Mouse (Mus musculus): ENCODE measurements around the gene Ccdc191. TPM values are rescaled to one million over a fixed set of nuclear protein-coding genes. Genes with fewer than 3 reads are reported as not detected.

Ccdc191 gene
- total and polyA plus RNA-seq, 3 experiments: 5.1 to 7.0 TPM; not detected in 1

- Histone ChIP-seq H3K27me3 (ENCODE audit: control insufficient read depth in 1 of 2, insufficient read depth in 2 of 2, low read length in 2 of 2) (no peaks in the 10 kb centered on the region), H3K4me1 (ENCODE audit: control insufficient read depth in 1 of 2, insufficient read depth in 2 of 2, low read length in 2 of 2) (no peaks in the 10 kb centered on the region), H3K27ac (ENCODE audit: control insufficient read depth, low read depth, low read length) (no peak overlapping the region), H3K9me3 (replicated peaks; ENCODE audit: insufficient read depth, low read length) (no peaks in the 10 kb centered on the region), H3K9ac (ENCODE audit: control insufficient read depth, low read depth, low read length, poor library complexity, severe bottlenecking) (no peak overlapping the region), H3K36me3 (ENCODE audit: control insufficient read depth in 1 of 2, insufficient read depth in 2 of 2, low read length in 2 of 2) (no peaks in the 10 kb centered on the region), H3K79me2 (ENCODE audit: control insufficient read depth, insufficient read depth, low read length, poor library complexity) (no peaks in the 10 kb centered on the region), H3K4me3 (ENCODE audit: control insufficient read depth in 1 of 2, insufficient read depth in 1 of 2, low read depth in 2 of 2, low read length in 2 of 2) (no peak overlapping the region)
- no peak for DNase-seq (ENCODE audit: low read depth, low spot score)
- TF ChIP-seq ZMIZ1 (IDR thresholded peaks at IDR 0.05; ENCODE audit: low read depth, low read length): no peak
- no peak for TF ChIP-seq ZNF384 (IDR thresholded peaks at IDR 0.05; ENCODE audit: low read depth, low read length)
- no peak for TF ChIP-seq RCOR1 (IDR thresholded peaks at IDR 0.05; ENCODE audit: low read depth, low read length)
- no peak for TF ChIP-seq ZC3H11A (IDR thresholded peaks at IDR 0.05; ENCODE audit: low read depth, low read length)
- TF ChIP-seq MYB (IDR thresholded peaks at IDR 0.05; ENCODE audit: low read depth, low read length): no peak
- no peak for TF ChIP-seq NELFE (IDR thresholded peaks at IDR 0.05; ENCODE audit: low read depth, low read length)
- no peak for TF ChIP-seq TBP (IDR thresholded peaks at IDR 0.05; ENCODE audit: low read depth, low read length)
- TF ChIP-seq MXI1 (IDR thresholded peaks at IDR 0.05; ENCODE audit: low read depth, low read length): no peak
- no peak for TF ChIP-seq TCF12 (IDR thresholded peaks at IDR 0.05; ENCODE audit: low read depth, low read length)
- no peak for TF ChIP-seq USF2 (IDR thresholded peaks at IDR 0.05; ENCODE audit: borderline replicate concordance in 1 of 2, insufficient read depth in 1 of 2, low read depth in 1 of 2, low read length in 2 of 2)
- no peak for TF ChIP-seq ELF1 (IDR thresholded peaks at IDR 0.05; ENCODE audit: low read depth, low read length)
- no peak for TF ChIP-seq CTCF (IDR thresholded peaks at IDR 0.05 in 2 of 3, conservative IDR thresholded peaks at IDR 0.05 in 1 of 3; ENCODE audit: control insufficient read depth in 1 of 3, insufficient read depth in 1 of 3, low read depth in 2 of 3, low read length in 3 of 3, poor library complexity in 1 of 3, severe bottlenecking in 1 of 3)
- no peak for TF ChIP-seq MYC (IDR thresholded peaks at IDR 0.05; ENCODE audit: low read depth, low read length)
- TF ChIP-seq ZKSCAN1 (IDR thresholded peaks at IDR 0.05; ENCODE audit: low read depth, low read length): no peak
- no peak for TF ChIP-seq HCFC1 (IDR thresholded peaks at IDR 0.05; ENCODE audit: low read depth, low read length)
- no peak for TF ChIP-seq SMC3 (IDR thresholded peaks at IDR 0.05; ENCODE audit: low read depth, low read length)
- TF ChIP-seq MAZ (IDR thresholded peaks at IDR 0.05; ENCODE audit: low read depth, low read length): no peak
- no peak for TF ChIP-seq BHLHE40 (IDR thresholded peaks at IDR 0.05; ENCODE audit: borderline replicate concordance, low read depth, low read length)
- TF ChIP-seq UBTF (IDR thresholded peaks at IDR 0.05; ENCODE audit: borderline replicate concordance, insufficient read depth, low read depth, low read length): no peak
Measured at GRCm38 (mm10) chr16:43963291-43963690, 73.7 kb downstream of the Ccdc191 start.

- Histone ChIP-seq H3K36me3 (ENCODE audit: control insufficient read depth in 1 of 2, insufficient read depth in 2 of 2, low read length in 2 of 2) (no peaks in the 10 kb centered on the region), H3K27me3 (ENCODE audit: control insufficient read depth in 1 of 2, insufficient read depth in 2 of 2, low read length in 2 of 2) (no peaks in the 10 kb centered on the region), H3K9me3 (replicated peaks; ENCODE audit: insufficient read depth, low read length) (no peaks in the 10 kb centered on the region), H3K4me3 (ENCODE audit: control insufficient read depth in 1 of 2, insufficient read depth in 1 of 2, low read depth in 2 of 2, low read length in 2 of 2) (no peak overlapping the region), H3K79me2 (ENCODE audit: control insufficient read depth, insufficient read depth, low read length, poor library complexity) (no peaks in the 10 kb centered on the region), H3K27ac (ENCODE audit: control insufficient read depth, low read depth, low read length) (no peak overlapping the region), H3K9ac (ENCODE audit: control insufficient read depth, low read depth, low read length, poor library complexity, severe bottlenecking) (no peak overlapping the region), H3K4me1 (ENCODE audit: control insufficient read depth in 1 of 2, insufficient read depth in 2 of 2, low read length in 2 of 2) (peaks cover 0 to under 1% of the 10 kb centered on the region in 2 experiments; a peak in 1 of 4 replicates)
- TF ChIP-seq ZNF384 (IDR thresholded peaks at IDR 0.05; ENCODE audit: low read depth, low read length): no peak
- TF ChIP-seq NELFE (IDR thresholded peaks at IDR 0.05; ENCODE audit: low read depth, low read length): no peak
- no peak for TF ChIP-seq SMC3 (IDR thresholded peaks at IDR 0.05; ENCODE audit: low read depth, low read length)
- TF ChIP-seq HCFC1 (IDR thresholded peaks at IDR 0.05; ENCODE audit: low read depth, low read length): no peak
- TF ChIP-seq MAX (IDR thresholded peaks at IDR 0.05; ENCODE audit: low read length): no peak
- no peak for TF ChIP-seq MXI1 (IDR thresholded peaks at IDR 0.05; ENCODE audit: low read depth, low read length)
- TF ChIP-seq MAFK (IDR thresholded peaks at IDR 0.05; ENCODE audit: borderline replicate concordance, low read depth, low read length): no peak
- TF ChIP-seq POLR2AphosphoS5 (IDR thresholded peaks at IDR 0.05; ENCODE audit: borderline replicate concordance, low read depth, low read length): no peak
- DNase-seq (ENCODE audit: low read depth, low spot score): no peak
Measured at GRCm38 (mm10) chr16:43963780-43964179, 74.2 kb downstream of the Ccdc191 start.

All from MEL (cell line).